ENCODE assay signal across 22 mouse cellular contexts in genomic region chr11:74537352-74537751, GRCm38 (mm10).
"Had no signal": no experiment of that assay in that cellular context is flagged by ENCODE, and none has a peak within 500 bp of the region (broad histone marks: within the 10 kb centered on the region; RNA-seq: fewer than 3 reads in every experiment).

No protein-coding gene starts in this region.

- DNase-seq: gastrocnemius, adult 2 months; gastrocnemius, postnatal 10 days; gastrocnemius, postnatal 25 days; heart, adult 18-20 months; heart, postnatal 14 days; heart, postnatal 36 days; kidney, adult 11 months; kidney, adult 2 months; kidney, postnatal 10 days; kidney, postnatal 25 days; kidney, postnatal 4 days; layer of hippocampus, postnatal 36 days; left cerebral cortex, postnatal 4 days had no signal

- H3K27me3 ChIP-seq: heart, embryonic 13.5 days; heart, embryonic 15.5 days; hindbrain, embryonic 13.5 days; hindbrain, embryonic 15.5 days; limb, embryonic 13.5 days; limb, embryonic 15.5 days had no signal

- H3K9me3 ChIP-seq: heart, embryonic 10.5 days; heart, embryonic 13.5 days; heart, embryonic 15.5 days; hindbrain, embryonic 13.5 days; hindbrain, embryonic 15.5 days; limb, embryonic 13.5 days; limb, embryonic 15.5 days had no signal

- ATAC-seq: hindbrain, postnatal 0 days had no signal

- H3K36me3 ChIP-seq: heart, embryonic 10.5 days; heart, embryonic 13.5 days; heart, embryonic 15.5 days; hindbrain, embryonic 13.5 days; hindbrain, embryonic 15.5 days; limb, embryonic 13.5 days; limb, embryonic 15.5 days had no signal

- H3K4me3 ChIP-seq: gastrocnemius, adult 2 months; heart, embryonic 10.5 days; heart, embryonic 13.5 days; heart, embryonic 15.5 days; hindbrain, embryonic 13.5 days; hindbrain, embryonic 15.5 days; layer of hippocampus, adult 2 months; limb, embryonic 13.5 days; limb, embryonic 15.5 days had no signal

- H3K27ac ChIP-seq: gastrocnemius, adult 2 months; heart, embryonic 10.5 days; heart, embryonic 13.5 days; heart, embryonic 15.5 days; hindbrain, embryonic 13.5 days; hindbrain, embryonic 15.5 days; hindbrain, postnatal 0 days; layer of hippocampus, adult 2 months; limb, embryonic 13.5 days; limb, embryonic 15.5 days had no signal

- H3K4me2 ChIP-seq: heart, embryonic 13.5 days; heart, embryonic 15.5 days; hindbrain, embryonic 13.5 days; hindbrain, embryonic 15.5 days; limb, embryonic 13.5 days; limb, embryonic 15.5 days had no signal

- H3K9ac ChIP-seq: heart, embryonic 13.5 days; heart, embryonic 15.5 days; hindbrain, embryonic 13.5 days; hindbrain, embryonic 15.5 days; limb, embryonic 13.5 days; limb, embryonic 15.5 days had no signal
